Mouse (Mus musculus): ENCODE measurements around the gene Zfp369.

Gene Zfp369

DNA sequence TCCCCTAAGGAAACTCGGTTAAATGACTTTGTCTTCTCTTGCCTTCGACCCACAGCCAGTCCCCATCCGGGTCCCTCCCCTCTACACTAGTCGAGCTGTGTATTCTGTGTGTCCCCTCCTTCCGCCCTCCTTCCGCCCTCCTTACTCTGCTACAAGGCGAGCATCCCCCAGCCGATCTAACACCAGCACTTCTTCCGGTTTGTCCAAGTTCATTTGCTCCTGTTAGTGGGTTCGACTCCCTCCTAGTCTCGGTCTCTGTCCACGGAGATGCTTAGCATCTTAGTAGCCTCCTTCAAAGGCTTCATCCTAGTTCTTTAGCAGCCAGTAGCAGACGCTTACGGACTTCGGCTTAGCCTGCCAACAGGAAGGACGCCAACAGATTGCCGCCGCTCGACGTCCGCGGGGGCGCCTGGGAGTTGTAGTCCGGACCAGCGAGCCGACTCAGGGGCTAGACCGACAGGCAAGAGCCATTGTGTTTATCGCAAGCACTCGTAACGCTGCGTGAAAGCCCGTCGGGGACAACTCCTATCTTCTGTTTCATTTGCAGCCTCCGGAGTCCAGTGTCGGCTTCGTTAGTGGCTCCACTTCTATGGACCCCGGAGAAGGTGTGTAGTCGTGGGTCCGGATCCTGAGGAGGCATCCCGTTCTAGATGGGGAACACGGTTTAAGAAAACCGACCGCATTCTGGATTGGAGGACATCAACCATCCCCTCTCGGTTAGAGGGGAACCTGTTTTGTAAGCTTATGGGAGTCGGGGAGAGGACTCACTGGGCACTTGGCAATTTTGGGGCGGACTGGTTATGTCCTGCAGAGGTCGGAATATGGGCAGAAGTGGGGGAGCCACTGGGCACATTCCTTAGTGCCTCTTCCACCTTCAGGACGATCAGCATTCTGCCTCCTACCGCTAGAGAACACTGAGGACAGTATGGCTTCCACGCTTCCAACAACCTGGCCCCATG, at the start of gene Zfp369:
Gene Zfp369 (plus strand): TSS at position 432 of the 959 bp plus-strand sequence.
- DNase-seq (ENCODE audit: low read depth, low spot score) = peak; percentile 95

DNA sequence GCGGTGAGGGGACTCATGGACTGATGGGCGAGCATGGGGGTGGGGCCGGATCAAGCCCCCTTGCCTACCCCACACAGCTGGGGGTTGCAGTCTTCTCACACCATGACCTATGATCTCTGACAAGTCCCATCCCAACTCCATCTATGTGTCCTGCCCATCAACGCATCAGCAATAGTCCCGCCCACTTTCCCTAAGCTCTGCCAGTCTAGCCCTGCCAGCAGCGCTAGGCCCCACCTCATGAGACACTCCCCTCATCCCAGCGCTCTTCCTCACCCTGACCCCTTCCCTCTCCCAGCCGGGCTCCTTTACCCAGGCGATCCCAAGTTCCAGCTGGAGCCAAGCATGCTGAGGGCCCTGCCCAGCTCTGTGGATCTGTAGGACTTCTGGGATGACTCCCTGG, 41.4 kb upstream of the Zfp369 start:
- DNase-seq (ENCODE audit: low read depth, low spot score) = peak; percentile 62

DNA sequence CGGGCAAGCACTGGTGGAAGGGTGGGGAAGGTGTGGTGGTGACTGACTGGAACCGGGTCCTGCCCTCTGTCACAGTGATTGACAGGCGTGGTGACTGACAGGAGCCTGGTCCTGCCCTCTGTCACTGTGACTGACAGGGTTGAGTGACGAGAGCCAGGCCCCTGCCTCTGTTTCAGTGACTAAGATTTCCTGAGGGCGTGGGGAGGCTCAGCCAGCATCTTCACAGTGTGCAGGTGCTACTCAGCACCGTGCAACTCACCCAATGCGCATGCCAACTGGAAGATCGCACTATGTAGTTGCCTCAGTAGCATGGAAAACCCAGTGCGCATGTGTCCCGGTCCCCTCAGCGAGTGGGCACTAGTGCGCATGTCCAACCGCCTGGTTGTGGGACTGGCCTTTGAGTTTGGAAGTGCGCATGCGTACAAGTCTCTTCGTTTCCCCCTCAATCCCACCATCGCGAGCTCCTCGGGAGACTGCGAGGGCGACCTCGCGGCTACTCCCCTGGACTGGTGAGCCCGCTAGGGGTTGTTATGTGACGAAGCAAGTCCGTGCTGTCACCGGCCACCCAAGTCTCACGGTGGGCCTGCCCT, 38.0 kb upstream of the Zfp369 start:
- DNase-seq (ENCODE audit: low read depth, low spot score) = peak; percentile 99

DNA sequence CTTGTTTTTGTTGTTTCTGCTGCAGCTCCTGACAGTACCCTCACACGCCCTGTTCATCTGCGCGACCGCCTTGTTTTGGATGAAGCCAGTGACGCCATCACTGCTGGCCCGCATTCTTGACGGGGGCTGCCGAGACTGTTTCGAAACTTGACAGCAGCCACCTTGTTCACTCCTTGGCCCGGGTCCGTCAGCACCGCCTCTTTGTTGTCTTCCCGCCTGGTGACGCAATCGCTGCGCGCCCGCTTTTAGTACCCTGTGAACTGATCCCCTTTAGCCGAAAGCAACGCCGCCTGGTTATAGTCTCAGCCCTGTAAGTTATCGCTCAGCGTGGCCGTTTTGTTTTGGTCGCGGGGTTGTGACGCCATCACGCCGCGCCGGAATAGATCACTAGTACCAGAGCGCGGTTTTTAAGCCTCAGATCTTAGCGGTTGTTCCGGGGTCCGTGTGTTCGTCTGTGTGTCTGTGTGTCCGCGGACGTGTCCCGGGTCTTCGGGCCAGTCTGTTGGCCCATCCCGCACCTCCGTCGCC, 37.5 kb upstream of the Zfp369 start:
- peak; percentile 96 for DNase-seq (ENCODE audit: low read depth, low spot score)

DNA sequence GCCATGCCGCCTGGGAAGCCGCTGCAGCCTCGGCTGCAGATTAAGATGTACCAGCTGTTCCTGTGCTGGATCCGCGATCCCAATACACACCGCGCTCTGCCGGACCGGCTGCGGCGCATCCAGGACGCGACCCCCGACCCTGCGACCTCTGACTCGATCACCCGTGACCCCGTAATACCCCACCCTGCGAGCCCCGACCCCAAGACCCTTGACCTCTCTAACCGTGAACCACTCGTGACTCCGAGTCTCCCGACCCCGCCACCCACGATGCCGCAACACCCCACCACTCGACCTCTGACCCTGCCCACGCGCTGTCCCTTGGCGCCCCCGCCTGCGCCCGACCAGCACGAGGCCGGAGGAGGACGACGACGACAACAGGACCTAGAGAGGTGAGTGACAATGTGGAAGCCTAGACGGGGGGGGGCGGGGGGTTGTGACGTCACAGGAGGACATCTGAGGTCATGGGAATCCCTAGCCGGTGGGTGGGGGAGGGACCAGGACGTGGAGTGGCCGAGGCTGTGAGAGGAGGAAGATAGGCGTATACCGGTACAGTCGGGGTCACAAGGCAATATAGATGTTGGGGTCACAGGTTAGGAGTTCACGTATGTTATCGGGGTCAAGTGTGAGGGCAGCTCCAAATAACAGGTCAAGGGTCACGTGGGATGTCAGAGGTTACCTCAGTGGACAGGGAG, 36.8 kb upstream of the Zfp369 start:
- no peak for DNase-seq (ENCODE audit: low read depth, low spot score)

DNA sequence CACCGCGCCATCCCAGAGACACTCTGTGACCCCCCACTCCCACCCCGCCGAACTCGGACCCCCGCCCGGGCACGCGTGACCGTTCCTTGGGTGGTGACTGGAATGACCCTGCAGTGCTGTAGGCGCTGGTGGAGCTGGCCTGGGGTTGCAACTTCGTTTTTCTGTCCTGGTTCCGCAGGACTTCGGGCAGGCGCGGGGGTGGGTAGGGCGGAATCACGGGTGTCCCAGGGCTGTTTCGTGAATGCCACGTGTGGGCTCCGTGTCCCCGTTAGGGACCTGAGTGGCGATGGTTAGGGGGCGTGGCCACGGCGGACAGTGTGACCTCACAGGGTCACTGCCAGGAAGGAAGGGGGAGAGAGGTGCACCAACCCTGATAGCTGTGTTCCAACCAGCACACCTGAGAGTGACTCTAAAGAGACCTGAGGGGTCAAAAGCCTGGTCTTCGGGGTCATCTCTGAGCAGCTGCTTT, 36.3 kb upstream of the Zfp369 start:
- no peak for DNase-seq (ENCODE audit: low read depth, low spot score)

DNA sequence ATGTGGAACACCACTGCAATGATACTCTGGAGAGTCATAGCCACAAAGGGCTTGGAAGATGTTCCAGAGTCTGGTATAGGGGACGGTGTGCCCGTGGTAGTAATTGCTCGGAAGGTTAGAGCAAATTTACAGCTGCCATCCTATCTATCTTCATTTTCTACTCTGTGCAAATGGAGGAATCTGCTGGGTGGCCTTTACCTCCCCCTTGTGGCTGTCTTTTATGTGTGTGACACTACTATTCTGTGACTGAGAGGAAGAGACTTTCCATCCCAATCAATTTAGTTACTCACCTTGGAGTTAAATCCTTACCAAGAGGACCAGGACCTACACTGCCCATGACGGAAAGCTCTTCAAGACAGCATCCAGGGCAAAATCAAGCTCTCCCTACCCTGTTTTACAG, 35.3 kb upstream of the Zfp369 start:
- peak; percentile 50 for DNase-seq (ENCODE audit: low read depth, low spot score)

DNA sequence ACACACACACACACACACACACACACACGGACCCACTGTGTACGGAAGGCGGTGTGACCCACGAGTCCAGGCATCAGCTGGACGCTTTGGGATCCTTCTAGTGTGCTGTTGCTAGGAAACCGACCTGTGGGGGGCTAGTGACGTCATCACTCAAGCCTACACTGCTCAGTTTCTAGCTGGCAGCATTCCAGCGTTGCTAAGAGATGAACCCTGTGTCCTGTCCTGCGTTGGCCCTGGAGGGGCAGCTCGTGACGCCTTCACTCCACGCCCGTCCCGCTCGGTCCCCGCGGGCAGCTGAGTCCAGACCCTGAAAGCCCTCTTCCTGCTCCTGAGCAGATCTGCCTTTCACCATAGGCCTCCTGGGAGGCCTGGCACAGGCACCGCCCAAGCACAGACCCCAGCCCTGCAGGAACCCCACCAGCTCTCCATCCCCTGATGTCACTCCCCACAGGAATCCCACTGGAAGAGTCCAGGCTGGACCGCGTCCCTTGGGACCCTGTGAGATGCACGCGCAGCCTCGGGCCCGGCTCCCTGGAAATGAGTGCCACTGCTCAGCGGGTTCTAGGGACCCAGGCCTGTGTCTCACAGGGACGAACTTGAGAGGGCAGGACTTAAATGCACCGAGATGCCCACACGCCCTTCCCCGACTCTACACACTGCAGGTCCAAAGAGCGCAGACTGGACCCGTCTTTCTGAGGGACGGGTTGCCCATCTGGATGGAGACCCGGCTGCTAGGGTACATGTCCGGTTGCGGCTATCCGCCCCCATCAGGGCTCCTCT, 20.2 kb upstream of the Zfp369 start:
- DNase-seq (ENCODE audit: low read depth, low spot score) = peak; percentile 89

DNA sequence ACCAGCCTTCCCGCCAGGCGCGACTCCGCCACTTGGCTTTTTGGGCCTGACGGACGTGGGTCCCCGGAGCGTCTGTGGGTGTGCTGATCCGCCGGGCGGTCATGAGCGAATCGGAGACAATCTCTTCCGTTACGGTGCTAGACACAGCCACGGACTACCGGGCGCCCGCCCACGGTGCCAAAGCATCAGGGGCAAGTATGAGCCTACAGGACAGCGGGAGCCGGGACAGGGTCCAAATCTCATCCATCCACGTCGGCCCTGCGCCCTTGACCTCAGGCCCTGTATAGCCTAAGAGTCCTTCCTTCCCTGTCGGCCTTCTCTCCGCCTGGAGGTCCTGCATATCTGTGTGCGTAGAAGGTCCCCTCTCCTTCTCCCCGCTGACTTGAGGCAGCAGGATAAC, 19.4 kb upstream of the Zfp369 start, which contains the start of gene Gm10775:
Gene Gm10775 (plus strand): TSS at position 301 of the 400 bp plus-strand sequence.
- peak; percentile 39 for DNase-seq (ENCODE audit: low read depth, low spot score)

DNA sequence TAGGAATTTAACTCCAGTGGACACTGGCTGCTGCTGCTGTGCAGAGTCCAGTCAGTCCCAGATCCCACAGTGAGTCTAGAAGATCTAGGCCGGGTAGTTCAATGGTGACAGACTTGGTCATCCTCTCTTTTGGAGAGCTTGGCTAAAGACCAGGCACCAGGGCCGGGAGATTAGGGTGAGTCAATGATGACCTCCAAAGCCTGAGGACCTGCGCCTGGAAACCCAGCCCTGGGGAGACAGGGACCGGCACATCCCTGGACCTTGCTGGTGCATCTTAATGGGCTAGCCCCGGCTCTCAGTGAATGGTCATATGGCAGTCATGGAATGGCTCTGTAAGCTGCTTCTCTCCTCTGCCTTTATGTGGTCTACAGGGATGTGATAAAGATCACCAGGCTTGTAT, 16.5 kb upstream of the Zfp369 start:
- no peak for DNase-seq (ENCODE audit: low read depth, low spot score)

DNA sequence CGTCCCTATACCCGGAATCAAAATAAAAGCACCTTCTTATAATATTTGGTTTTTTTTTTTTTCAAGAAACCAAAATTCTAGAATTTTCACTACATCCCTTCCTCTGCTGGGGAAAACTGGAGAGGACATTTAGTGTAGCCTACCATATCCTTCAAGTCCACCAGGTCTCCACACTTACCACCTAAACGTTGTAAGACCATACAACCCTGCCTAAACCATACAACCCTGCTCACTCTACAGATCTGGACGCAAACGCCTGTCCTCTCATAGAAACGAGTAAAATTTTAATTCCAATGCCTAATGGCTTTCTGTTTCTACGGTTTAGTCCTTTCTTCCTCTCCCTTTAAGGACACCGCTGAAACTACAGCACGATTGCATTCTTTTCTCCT, 626 bp upstream of the Zfp369 start:
- DNase-seq (ENCODE audit: low read depth, low spot score) = no peak

DNA sequence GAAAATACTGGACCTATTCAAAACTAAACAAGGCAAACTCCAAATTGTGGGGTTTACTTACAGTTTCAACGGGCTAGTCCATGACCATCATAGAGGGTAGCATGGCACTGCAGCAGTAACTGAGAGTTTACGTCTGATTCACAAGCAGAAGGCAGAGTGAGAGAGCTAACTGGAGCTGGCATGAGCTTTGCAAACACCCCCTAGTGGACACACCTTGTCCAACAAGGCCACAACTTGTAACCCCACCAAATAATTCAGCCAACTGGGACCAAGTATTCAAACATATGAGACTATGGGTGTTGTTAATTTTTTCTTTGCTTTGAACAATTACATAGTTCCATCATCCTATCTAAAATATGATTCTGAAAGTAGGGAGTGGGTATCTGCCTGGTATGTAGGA, 8.2 kb downstream of the Zfp369 start:
- DNase-seq (ENCODE audit: low read depth, low spot score) = peak; percentile 61

DNA sequence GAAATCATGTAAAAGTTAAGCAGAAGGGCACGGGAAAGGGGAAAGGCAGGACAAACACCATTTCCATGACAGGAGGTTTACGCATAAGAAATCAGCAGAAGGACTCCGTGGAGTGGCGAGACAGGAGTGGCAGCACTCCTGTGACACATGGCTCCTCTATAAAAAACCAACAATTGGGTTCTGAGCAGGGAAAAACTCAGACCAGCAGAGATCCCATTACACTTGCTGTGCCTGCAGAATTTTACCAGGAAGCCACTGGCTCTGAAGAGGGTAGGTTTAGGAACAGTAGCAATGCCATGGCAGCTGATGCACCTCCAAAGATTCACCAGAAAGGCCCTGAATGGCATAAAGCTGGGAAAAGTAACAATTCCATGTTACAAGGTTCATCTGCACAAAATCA, 17.7 kb downstream of the Zfp369 start:
- DNase-seq (ENCODE audit: low read depth, low spot score) = no peak

DNA sequence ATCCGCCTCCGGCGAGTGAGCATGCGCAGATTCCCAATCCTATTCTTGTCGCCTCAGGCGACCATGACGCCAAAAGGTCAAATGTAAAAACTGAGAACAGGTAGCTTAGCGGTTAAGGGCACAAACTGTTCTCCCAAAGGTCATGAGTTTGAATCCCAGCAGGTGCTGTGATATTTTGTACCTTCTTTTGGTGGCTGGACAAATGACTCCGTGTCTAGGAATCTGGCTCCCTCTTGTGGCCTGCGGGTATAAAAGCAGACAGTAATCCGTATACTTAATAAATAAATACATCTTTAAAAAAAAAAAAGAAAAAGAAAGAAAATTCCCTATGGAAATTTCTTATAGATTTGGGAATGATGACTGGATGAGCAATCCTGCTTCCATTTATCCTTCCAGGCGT, 32.2 kb downstream of the Zfp369 start:
- DNase-seq (ENCODE audit: low read depth, low spot score) = peak; percentile 85

DNA sequence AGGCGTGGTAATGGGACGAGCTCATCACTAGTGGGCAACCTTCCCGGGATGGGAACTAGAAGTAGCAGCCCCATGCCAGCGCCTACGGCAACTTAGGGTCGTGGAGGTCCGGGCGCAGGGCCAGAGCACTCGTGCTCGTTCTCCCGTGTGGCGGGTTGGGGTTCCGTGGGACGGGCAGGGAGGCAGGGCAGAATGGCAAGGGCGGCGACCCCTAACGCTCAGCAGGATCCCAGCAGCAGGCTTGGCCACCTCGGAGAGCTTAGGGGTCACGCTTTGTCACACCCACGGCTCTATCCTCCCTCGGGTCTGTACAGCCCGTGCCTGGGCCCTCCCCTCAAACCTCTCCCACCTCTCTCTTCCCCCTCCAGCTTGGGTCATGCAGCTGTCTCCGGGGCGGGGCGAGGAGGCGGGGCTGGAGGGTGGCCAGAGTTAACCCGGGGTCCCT, 32.7 kb downstream of the Zfp369 start:
- peak; percentile 86 for DNase-seq (ENCODE audit: low read depth, low spot score)

DNA sequence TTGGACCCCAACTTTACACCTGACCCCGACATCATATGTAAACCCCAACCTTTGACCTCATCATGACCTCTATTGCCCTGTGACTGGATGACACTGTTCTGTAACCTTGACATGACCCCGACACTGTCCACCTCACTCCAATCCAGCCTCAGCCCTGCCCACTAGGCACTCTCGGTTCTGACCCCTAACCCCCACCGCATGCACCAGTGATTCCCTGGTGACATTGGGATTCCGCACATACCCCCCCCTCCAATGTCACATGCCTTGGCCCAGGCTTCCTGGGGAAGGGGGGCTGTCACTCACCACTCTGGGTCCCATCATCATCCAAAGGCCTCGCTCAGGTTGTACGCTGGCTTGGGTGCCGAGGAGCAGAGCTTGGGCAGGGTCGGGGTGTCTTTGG, 33.2 kb downstream of the Zfp369 start:
- DNase-seq (ENCODE audit: low read depth, low spot score) = no peak

DNA sequence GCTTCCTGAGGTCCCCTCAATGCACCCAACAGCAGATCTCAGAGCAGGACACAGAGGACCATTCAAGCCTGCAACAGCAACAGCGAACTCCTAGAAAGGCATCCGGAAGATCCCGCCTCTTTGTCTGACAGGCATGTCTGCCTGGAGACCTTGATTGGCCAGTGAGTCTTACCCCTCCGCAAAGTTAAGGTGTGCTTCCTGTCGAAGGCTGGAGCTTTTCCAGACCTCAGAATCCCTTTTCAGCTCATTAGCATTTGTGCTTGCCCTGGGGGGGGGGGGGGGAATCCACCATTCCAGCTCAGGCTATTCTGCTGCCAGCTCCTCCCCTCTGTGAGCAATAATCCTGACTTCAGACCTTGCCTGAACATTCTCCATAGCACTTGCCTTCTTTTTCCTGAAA, 69.9 kb downstream of the Zfp369 start:
- DNase-seq (ENCODE audit: low read depth, low spot score) = peak; percentile 88

DNA sequence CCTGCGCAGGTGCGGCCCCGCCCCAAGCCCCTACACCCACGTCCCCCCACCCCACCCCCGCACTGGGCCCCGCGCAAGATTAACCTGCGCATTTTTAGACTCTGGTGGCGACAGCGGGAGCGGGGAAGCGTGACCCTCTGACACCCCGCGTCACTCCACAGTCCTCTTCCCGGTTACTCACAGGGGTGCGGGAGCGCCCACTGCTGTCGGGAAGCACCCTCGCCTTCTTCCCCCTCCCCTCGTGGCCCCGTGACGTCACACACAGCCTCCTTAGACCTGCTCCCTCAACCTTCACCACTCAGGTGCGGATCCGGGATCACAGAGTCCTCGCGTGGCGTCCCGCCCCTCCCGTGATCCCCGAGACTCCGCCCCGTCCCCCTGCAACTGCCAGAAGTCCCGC, 73.2 kb downstream of the Zfp369 start:
- peak; percentile 85 for DNase-seq (ENCODE audit: low read depth, low spot score)
